Mouse (Mus musculus) liver, adult 2 months (tissue): ENCODE measurements around the gene Serinc5. TPM values are rescaled to one million over a fixed set of nuclear protein-coding genes. Genes with fewer than 3 reads are reported as not detected.

Experiments
- DNase-seq: peaks from one replicate; pipeline ENCODE4 v3.0.0-alpha.2; 2011; ENCODE audit warnings: low read depth, low spot score; ENCODE audit errors: extremely low read depth
- H3K27ac ChIP-seq: fragments of 200-500 bp; replicated peaks from 2 replicates; pipeline ENCODE4 v1.5.1; 2012; ENCODE audit warnings: low read depth, mild to moderate bottlenecking, control low read depth, inconsistent platforms, low read length; ENCODE audit not compliant: insufficient read depth
- H3K27me3 ChIP-seq: fragments of 200-500 bp; 2 replicates; pipeline ENCODE4 v1.6.1; 2012; ENCODE audit warnings: mild to moderate bottlenecking, moderate library complexity, low read length, inconsistent platforms; ENCODE audit not compliant: control insufficient read depth, insufficient read depth
- H3K36me3 ChIP-seq: fragments of 200-500 bp; 2 replicates; pipeline ENCODE4 v1.6.1; 2012; ENCODE audit warnings: low read length, inconsistent platforms; ENCODE audit not compliant: control insufficient read depth, insufficient read depth
- H3K4me1 ChIP-seq: fragments of 200-500 bp; 2 replicates; pipeline ENCODE4 v1.6.1; 2011; ENCODE audit warnings: low read length; ENCODE audit not compliant: control insufficient read depth, insufficient read depth
- H3K4me3 ChIP-seq: fragments of 200-500 bp; 2 replicates; pipeline ENCODE4 v1.5.1; 2011; ENCODE audit warnings: low read depth, mild to moderate bottlenecking, control low read depth, low read length, moderate library complexity; ENCODE audit not compliant: insufficient read depth
- H3K79me2 ChIP-seq: fragments of 200-500 bp; 2 replicates; pipeline ENCODE4 v1.6.1; 2012; ENCODE audit warnings: inconsistent platforms, mild to moderate bottlenecking, low read length, moderate library complexity; ENCODE audit not compliant: control insufficient read depth, insufficient read depth
- H3K9ac ChIP-seq: fragments of 200-500 bp; 2 replicates; pipeline ENCODE4 v1.6.1; 2012; ENCODE audit warnings: low read depth, mild to moderate bottlenecking, control low read depth, inconsistent platforms, low read length
- CTCF ChIP-seq: fragments of 200-500 bp; IDR thresholded peaks from 2 replicates; pipeline ENCODE4 v1.5.1; 2011; ENCODE audit warnings: low read depth, low read length, control low read depth
- POLR2A ChIP-seq: fragments of 200-500 bp; IDR thresholded peaks from 2 replicates; pipeline ENCODE4 v1.6.1; 2011; ENCODE audit warnings: low read length, control low read depth; ENCODE audit not compliant: insufficient read depth; ENCODE audit errors: extremely low read depth
- WGBS: fragments of 180-500 bp; shearing (Covaris S2); methylation state at CpG from one replicate; pipeline ENCODE4 v1.1.7; 2018; 5-methylcytosine and 5-hydroxymethylcytosine counted together
- polyA plus RNA-seq: library from polyadenylated mRNA; depleted of rRNA; stranded (reverse); fragments of >200 nt; gene quantifications from 2 replicates; pipeline ENCODE4 v1.2.3, GENCODE M21; 2012
- total RNA-seq: library from RNA; depleted of rRNA; stranded (reverse); fragments of >200 nt; gene quantifications from 2 replicates; pipeline ENCODE4 v1.2.3, GENCODE M21; 2014

Serinc5 gene
- total and polyA plus RNA-seq, 2 experiments: 14.3 to 18.0 TPM

- Histone ChIP-seq H3K4me3 (no peak overlapping the region), H3K36me3 (no peaks in the 10 kb centered on the region), H3K79me2 (no peaks in the 10 kb centered on the region), H3K4me1 (no peaks in the 10 kb centered on the region), H3K27me3 (no peaks in the 10 kb centered on the region), H3K9ac (no peak overlapping the region), H3K27ac (no peak overlapping the region)
- TF ChIP-seq CTCF (no peak), POLR2A (no peak)
- no peak for DNase-seq
- WGBS: 95% methylated on average over 3 of the region's 3 CpGs
Observed at GRCm38 (mm10) chr13:92738821-92739220, 127.9 kb downstream of the Serinc5 start.

DNA sequence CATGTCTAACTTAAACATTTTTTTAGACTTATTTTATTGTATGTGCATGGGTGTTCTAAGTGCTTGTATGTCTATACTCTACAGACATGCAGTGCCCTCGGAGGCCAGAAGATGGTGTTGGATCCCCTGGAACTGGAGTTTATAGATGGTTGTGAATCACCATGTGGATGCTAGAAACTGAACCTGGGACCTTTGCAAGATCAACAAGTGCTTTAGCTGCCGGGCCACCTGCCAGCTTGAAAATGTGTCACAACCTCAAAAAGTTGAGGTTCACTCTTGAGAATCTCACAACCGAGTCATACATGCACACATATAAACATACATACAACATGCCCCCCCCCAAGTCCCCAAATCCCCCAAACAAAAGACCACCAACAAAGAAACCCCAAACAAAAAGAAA, 129.0 kb downstream of the Serinc5 start:
- no peaks in the 10 kb centered on the region for H3K36me3 ChIP-seq
- DNase-seq: peak; percentile 49
- no peaks in the 10 kb centered on the region for H3K79me2 ChIP-seq
- H3K4me1 ChIP-seq: no peaks in the 10 kb centered on the region
- WGBS: 42% methylated on average over 3 of the region's 3 CpGs
- no peaks in the 10 kb centered on the region for H3K27me3 ChIP-seq
- no peak overlapping the region for H3K4me3 ChIP-seq
- H3K27ac ChIP-seq: no peak overlapping the region
- H3K9ac ChIP-seq: no peak overlapping the region
- TF ChIP-seq CTCF (no peak), POLR2A (no peak)

DNA sequence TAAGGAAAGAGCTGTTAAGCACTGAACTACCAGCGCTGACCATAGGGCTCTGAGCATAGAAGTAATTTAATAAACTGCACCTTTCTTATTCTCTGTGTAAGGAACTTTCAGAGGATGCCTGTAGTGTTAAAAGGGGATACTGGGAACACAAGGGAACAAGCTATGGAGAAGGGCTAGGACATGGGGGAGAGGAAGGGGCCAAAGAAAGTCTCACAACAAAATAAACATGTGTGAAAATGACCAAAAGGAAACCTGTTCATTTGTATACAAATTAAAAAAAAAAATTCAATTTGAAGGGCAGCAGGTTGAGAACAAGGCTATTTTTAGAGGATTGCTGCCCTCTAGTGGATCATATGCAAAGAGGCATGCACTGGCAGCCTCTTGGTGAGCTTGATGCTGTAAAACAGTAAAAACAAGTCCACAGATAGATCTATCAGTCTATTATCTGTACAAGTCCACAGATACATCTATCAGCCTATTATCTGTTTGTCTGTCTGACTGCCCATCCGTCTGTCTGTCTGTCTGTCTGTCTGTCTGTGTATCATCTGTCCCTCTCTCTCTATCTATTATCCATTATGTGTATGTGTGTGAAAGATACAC, 129.9 kb downstream of the Serinc5 start:
- DNase-seq: peak; percentile 59
- TF ChIP-seq CTCF (peak; percentile 44), POLR2A (no peak)
- Histone ChIP-seq H3K9ac (no peak overlapping the region), H3K4me1 (no peaks in the 10 kb centered on the region), H3K27me3 (no peaks in the 10 kb centered on the region), H3K36me3 (no peaks in the 10 kb centered on the region), H3K27ac (no peak overlapping the region), H3K4me3 (no peak overlapping the region), H3K79me2 (no peaks in the 10 kb centered on the region)
- WGBS: 7% methylated on average over 2 of the region's 2 CpGs

GRCm38 (mm10) chr13:92742886-92743285, 132.0 kb downstream of the Serinc5 start:
- no peaks in the 10 kb centered on the region for H3K27me3 ChIP-seq
- H3K36me3 ChIP-seq: no peaks in the 10 kb centered on the region
- H3K79me2 ChIP-seq: no peaks in the 10 kb centered on the region
- DNase-seq: peak; percentile 12
- H3K4me3 ChIP-seq: no peak overlapping the region
- 57% methylated on average over 4 of the region's 4 CpGs for WGBS
- H3K9ac ChIP-seq: no peak overlapping the region
- H3K4me1 ChIP-seq: no peaks in the 10 kb centered on the region
- TF ChIP-seq POLR2A (no peak), CTCF (no peak)
- H3K27ac ChIP-seq: no peak overlapping the region

- Histone ChIP-seq H3K36me3 (no peaks in the 10 kb centered on the region), H3K4me3 (no peak overlapping the region), H3K79me2 (no peaks in the 10 kb centered on the region), H3K9ac (no peak overlapping the region), H3K4me1 (no peaks in the 10 kb centered on the region), H3K27ac (no peak overlapping the region), H3K27me3 (no peaks in the 10 kb centered on the region)
- TF ChIP-seq CTCF (no peak), POLR2A (no peak)
- DNase-seq: no peak
- WGBS: 79% methylated on average over 5 of the region's 5 CpGs
Observed at GRCm38 (mm10) chr13:92743337-92743736, 132.4 kb downstream of the Serinc5 start.

DNA sequence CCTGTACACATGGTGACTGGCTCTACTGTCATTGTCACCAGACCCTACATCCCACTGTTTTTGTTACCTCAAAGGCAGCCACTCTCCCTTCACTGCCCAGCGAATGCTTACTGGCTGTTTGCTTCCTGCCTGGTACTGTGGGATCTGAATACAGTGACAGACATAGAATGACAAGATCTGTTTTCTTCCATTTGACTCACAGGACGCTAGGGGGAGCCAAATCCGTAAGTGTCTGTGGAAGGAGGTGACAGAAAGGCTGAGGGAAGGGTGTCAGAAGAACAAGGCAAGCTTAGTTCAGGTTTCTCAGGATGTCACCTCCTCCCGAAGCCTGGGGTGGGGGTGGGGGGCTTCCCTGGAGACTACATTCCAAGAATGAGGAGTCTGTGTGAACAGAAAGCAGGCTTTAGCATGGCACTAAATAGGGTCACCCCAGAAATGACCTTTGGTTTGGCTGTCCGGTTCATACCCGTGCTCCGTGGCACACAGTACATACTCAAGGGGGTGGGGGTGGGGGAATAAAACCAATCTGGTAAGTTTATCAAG, 140.2 kb downstream of the Serinc5 start:
- no peaks in the 10 kb centered on the region for H3K27me3 ChIP-seq
- H3K4me1 ChIP-seq: no peaks in the 10 kb centered on the region
- H3K79me2 ChIP-seq: no peaks in the 10 kb centered on the region
- TF ChIP-seq CTCF (peak; percentile 67), POLR2A (no peak)
- H3K36me3 ChIP-seq: no peaks in the 10 kb centered on the region
- peak; percentile 71 for DNase-seq
- peak overlapping the region; percentile 4; the same call in 1 of the 2 replicates for H3K4me3 ChIP-seq
- 7% methylated on average over 7 of the region's 7 CpGs for WGBS
- no peak overlapping the region for H3K27ac ChIP-seq
- H3K9ac ChIP-seq: peak overlapping the region; percentile 59; the same call in 1 of the 2 replicates
